Mouse (Mus musculus): ENCODE measurements around the gene Ptgds. TPM values are rescaled to one million over a fixed set of nuclear protein-coding genes. Genes with fewer than 3 reads are reported as not detected.

Gene Ptgds
- polyA plus RNA-seq, 1 experiment = 1,863 TPM

DNA sequence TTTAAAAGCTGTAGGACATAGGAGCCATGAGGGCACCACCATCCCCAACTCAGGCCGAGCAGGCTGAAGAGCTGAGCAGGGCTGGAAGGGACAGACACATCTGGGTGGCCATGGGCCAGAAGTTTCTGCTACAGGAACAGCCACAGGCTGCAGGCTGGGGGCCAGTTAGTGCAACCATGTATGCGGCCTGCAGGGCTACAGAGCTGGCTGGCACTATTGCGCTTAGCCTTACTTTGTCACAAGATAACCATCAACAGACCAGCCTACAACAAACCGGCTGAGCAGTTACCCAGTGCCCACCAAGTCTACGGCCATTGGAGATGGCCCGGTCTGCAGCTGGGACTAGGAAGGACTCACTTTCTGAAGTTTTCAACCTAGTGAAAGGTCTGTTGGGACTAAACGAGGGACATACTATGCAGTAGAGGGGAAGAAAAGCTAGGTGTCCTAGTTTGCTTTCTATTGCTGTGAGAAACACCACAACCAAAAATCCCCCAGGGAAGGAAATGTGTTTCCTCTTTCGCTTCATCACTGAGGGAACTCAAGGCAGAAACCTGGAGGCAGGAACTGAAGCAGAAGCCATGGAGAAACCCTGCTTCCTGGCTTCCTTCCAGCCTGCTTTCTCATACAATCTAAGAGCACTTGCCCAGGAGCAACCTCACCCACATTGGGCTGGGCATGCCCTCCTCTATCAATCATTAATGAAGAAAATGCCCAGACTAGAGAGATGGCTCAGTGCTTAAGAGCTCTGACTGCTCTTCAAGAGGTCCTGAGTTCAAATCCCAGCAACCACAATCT lies 18.8 kb downstream of the Ptgds start:
- DNase-seq (ENCODE audit: low read depth) = no peak

DNA sequence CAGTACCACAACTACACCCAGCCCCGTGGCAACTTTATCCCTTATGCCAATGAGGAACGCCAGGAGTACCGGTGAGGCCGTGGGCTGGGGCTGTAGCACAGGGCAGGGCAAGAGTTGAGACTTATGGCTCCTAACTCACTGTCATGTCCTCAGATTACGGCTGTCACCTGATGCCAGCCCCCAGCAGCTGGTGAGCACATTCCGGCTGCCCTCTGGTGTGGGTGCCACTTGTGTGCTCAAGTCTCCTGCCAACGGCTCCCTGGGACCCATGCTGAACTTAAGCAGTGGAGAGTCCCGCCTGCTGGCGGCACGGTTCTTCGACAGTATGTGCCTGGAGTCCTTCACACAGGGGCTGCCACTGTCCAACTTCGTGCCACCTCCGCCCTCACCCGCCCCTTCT lies 27.2 kb downstream of the Ptgds start:
- DNase-seq (ENCODE audit: low read depth) = no peak

DNA sequence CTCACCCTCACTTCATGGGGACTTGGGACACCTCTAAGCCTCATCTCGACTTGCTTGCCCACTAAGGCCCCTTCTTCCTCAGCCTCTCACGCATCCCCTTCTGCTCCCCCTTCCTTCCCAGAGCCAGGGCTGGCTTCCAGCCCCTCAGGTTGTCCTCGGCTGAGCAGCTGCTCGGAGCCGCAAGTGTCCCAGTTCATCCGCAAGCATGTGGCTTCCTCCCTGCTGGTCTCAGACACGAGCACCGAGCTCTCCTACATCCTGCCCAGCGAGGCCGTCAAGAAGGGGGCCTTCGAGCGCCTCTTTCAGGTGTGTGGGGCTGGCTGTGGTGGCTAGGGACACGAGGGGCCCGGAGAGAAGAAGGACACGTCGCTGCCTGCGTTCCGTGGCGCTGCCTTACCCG lies 28.8 kb downstream of the Ptgds start:
- no peak for DNase-seq (ENCODE audit: low read depth)

DNA sequence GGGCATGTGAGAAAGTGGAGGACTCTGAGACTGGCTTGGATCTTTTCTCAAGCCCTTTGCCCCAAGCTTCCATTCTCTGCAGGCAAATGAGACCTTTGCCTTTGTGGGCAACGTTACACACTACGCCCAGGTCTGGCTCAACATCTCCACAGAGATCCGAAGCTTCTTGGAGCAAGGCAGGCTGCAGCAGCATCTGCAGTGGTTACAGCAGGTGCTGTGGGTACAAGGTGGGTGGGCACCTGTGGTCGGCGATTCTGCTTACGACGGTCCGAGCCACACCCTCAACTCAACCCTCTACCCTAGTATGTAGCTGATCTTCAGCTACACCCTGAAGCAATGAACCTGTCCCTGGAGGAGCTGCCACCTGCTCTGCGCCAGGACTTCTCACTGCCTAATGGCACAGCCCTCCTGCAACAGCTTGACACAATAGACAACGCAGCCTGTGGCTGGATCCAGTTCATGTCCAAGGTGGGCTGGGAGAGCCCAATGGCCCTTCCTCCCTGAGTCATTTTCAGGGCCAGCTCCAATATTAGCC lies 33.5 kb downstream of the Ptgds start:
- no peak for DNase-seq (ENCODE audit: low read depth)

DNA sequence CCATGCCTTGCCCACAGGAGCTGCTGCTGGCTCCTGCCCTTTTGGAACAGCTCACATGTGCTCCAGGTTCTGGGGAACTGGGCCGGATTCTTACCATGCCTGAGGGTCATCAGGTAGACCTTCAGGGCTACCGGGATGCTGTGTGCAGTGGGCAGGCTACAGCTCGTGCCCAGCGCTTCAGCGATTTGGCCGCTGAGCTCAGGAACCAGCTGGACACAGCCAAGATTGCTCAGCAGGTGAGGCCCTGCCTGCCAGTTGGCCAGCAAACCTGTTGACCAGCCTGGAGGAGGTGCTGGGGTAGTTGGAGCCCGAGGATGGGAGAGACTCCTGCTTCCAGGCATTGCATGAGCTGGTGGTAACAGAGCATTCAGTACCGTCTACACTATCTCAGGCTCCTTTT lies 35.6 kb downstream of the Ptgds start:
- DNase-seq (ENCODE audit: low read depth) = no peak

DNA sequence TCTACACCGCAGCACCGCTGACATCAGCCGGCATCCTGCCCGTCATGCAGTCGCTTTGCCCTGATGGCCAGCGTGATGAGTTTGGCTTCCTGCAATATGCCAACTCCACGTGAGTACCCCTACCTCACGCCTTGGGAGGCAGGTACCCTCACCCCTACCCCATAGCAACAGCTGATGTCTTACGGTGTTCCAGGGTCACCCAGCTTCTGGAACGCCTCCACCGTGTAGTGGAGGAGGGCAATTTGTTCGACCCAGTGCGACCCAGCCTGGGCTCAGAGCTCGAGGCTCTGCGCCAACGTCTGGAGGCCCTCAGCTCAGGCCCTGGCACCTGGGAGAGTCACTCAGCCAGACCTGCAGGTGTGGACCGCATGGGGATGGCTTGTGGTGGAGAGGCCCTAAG lies 36.7 kb downstream of the Ptgds start:
- DNase-seq (ENCODE audit: low read depth) = no peak

DNA sequence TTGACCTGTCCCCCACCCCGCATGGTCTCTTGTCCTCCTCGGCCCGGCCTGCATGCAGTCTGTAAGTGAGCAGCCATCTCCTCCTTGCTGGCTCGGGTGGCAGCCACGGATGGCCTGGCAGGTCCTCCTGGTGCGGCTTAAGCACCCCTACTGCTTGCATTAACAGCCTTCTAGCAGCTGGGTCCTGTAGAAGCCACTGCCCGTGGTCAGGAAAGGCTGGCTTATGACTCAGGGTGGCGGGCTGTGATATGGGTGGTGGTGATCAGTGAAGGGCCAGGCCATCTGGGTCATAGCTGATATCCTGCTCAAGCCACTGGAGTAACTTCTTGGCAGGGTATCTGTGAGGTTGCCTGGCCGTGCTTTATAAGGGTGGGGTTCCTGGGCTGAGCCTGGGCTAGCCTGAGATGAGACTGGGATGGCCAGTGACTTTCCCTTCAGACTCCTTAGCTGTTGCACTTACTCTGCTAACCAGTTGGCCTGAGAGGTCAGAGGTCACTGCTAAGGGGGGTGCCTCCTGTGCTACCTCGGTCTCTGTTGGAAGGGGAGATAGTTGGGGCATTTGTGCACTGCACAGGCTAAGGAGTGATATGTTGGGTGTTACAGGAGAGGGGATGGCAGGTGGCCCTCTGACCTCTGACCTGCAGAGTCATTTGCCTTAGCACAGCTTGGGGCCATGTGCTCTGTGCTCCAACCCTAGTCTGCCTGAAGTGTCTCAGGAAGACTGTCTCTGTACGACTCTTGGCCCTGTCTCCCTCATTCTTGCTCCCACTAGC lies 37.3 kb downstream of the Ptgds start:
- DNase-seq (ENCODE audit: low read depth) = no peak

DNA sequence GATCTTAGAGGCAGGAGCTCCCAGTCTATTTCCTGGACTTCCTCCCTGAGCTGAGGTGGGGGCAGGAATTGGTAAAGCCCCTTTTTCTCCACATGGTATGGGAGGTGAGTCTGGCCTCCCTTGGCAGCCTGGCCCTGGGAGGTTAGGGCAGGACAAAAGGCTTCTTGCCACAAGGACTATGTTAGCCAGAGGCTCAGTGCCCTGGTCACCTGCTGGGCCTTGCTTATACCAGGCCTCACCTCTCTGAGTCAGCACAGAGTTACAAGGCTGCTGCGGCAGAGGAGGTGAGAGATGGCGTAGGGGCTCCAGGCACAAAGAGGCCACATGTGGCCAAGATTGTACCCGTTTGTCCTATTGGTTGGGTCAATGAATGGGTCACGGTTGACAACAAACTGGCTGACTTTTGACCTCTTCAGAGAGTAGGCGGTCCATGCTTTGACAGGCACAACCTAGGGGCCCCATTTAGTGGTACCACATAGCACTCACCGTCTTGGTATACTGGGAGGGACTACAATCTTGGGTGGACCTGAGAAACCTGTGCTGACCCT lies 38.5 kb downstream of the Ptgds start:
- DNase-seq (ENCODE audit: low read depth) = no peak

DNA sequence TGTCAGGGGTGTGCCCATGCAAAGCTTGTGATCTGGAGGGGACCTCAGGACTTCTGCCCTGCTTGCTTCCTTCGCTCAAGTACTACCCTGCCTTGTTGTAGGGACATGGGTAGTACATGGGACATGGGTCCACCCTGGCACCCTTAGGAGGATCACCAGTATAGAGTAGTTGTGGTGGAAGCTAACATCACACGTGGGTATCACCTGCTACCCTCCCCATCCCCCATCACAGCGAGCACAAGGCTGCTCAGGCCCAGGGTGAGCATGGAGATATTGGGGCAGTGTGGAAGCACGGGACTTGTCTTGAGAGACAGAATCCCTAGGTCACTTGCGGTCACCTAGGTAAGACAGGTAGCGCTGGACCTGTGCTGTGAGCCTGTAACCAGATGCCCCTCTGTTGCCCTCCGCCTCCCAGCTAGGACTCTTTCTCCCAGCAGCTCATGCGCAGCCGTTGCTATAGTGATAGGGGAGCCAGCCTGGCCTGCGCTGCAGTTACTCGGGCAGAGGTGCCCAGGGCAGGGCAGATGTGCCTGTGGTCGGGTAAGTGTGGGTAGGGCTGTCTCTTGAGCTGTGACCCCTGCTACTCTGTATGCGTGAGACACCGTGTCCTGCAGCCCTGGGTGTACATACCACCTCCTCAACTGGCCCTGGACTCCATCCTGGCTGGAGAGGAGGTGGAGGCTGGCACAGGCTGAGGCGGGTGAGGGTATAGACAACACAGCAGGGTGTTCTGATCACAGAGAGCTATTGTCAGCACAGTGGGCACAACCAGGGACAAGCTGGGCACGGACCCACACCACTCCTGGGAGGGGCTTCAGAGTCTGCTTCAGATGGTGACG lies 39.2 kb downstream of the Ptgds start:
- DNase-seq (ENCODE audit: low read depth) = no peak

DNA sequence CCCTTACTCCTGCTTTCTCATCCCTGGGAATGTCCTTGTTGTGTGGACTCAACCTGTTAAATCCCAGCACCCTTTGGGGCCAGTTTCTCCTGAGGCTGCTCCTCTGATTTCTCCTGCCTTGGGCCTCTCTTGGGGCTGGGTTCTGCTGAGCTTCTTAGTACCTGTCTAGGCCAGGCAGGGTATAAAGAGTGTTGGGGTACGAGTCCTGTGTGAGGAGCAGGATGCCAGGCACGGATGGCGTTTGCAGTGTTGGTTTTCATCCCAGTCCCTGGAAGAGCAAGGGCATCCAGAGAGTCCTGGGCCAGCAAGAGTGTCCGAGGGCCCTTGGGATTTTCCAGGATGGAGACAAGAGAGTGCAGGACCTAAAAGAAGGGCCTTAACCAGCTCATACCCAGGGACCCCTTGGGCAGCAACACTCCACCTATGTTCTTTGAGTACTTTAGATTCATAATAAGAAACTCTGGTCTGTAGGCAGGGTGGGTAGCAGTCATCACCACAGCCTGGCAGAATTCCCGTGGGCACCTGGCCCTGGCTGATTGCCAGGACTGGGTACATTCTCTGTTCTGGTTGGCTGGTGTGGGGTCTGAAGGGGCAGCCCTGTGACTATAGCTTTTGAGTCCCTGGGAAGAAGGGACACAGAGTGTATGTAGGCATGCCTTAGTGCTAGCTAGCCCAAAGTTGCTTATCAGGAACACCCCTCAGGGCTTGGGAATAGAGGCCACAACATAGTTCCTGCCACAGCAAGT lies 40.2 kb downstream of the Ptgds start:
- DNase-seq (ENCODE audit: low read depth) = no peak

DNA sequence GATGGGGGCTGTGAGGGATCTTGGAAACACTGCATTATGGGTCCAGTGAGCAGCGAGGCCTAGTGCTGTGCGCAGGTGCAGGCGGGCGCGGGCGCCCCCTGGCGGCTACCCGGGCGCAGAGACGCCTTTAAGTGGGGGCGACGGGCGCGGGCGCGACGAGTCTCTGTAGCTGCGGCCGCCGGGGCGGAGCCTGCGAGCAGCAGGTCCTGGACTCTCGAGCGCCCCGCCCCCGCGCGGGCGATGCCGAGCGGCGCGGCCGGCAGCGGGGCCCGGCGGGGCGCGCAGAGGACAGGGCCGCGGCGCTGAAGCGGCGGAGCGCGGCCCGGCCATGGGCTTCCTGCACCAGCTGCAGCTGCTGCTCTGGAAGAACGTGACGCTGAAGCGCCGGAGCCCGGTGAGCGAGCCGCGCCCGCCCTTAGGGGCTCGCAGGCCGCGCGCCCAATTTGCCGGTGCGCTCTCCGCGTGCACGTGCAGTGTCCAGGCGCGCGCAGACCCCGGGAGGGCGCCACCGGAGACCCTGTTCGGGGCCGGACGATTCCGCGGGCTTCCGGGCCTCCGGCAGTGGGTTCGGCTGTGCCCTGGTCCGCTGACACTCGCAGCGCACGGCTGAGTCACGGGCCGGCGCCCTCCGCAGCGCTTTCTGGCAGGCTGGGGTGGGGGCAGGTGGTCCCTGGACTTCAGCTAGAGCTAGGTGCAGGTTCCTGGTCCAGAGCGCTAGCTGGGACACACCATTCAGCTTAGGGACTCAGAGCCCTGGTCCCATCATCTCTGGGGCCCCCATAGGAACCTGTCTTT lies 41.2 kb downstream of the Ptgds start, which contains the start of gene Abca2:
Gene Abca2, plus strand, starts transcription at position 262 of the 795 bp plus-strand sequence.
- no peak for DNase-seq (ENCODE audit: low read depth)

DNA sequence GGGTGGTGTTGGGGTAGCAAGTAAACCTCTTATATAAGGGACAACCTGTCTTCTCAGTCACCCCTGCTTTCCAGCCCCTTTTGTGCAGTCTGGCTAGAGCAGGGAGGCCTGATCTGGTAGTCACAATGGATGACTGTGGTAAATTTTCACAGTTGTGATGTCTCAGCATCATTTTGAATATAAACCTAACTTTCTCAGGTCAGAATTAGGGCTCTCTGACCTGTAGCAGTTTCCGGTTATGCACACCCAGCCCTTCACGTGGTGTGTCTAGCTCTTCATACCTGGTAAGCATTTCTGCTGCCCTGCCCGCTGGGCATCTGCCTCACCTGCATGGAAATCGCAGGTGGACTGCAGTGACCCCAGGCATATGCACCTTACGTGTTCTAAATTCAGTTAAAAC lies 42.6 kb downstream of the Ptgds start:
- no peak for DNase-seq (ENCODE audit: low read depth)

DNA sequence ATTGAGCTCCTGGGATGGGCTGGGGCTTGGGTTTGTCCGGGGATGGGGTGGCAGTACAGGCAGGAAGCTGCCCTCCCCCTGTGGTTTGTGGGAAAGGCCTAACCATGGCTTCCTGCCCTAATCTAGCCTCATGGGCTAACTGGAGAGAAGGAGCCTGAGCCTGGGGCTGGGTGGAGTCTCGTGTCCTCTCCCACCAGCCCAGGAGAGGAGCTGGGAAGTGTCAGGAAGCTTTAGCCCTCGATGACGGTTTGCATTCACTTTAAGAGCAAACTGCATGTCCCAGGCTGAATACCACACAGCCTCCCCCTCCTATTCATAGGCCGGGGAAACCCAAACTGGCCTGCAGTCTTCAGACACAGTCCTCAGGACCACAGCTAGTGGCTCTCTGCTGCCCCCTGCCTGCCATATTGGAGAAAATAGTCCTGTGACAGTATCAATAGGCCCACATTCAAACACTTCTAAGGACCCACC lies 43.1 kb downstream of the Ptgds start:
- DNase-seq (ENCODE audit: low read depth) = no peak

DNA sequence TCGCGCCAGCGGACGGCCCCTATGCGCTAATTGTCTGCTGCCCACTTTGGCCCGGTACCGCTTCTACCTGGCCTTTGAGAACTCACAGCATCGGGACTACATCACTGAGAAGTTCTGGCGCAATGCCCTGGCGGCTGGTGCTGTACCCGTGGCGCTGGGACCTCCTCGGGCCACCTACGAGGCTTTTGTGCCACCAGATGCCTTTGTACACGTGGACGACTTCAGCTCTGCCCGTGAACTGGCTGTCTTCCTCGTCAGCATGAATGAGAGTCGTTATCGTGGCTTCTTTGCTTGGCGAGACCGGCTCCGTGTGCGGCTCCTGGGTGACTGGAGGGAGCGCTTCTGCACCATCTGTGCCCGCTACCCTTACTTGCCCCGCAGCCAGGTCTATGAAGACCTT lies 44.4 kb downstream of the Ptgds start:
- DNase-seq (ENCODE audit: low read depth) = no peak

DNA sequence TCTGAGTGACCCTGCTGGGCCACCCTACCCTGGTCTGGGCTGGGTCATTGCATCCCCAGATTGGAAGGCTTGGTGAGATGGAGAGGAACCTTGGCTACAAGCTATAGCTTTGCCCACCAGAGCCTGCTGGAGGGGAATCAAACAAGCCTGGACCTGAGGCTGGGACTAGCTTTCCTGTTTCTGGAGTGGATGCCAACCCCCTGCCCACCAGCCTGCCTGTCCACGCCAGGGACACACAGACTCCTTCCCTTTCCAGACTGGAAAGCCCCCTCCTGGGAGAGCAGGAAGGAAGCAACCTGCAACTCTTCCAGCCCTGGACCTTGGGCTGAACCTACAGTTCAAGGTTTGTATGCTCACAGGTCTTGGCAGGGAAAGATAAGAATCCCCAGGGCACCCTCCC lies 46.2 kb downstream of the Ptgds start:
- no peak for DNase-seq (ENCODE audit: low read depth)

DNA sequence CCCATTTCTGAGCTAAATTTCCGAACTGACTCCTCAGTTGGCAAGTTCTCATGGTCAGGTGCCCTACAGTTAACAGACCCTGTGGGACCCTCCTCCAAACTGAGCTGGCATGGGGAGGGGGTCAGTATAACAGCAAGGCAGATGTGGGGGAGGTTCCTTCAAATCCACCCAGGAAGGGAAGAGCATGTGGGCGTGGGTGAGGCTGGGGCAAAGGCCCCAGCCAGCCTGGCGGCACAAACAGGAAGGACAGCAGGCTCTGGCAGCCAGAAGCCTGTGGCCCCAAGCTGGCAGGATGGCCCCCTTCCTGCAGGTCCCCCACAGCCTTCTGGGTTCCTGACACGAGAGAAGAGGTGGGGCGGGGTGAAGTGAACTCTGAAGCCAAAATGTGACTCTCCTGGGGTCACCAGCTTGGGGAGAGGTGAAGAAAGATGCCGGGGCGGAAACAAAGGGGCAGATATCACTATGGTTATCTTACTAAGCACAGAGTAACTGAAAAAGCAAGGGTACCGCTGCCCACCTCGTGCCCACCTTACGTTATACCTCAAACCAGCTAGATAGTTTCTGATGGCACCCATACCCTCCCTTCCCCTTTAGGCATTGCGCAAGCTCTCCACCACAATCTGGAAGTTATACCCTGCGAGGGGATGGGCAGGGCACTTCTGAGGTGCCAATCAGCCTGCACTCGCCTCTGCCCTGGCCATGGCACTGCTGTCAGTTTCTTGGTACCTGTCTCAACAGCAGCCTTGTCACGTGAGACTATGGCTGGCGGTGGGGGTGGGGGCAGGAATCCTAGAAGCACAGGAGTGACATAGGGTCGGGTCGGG lies 47.0 kb downstream of the Ptgds start, which contains the start of gene Fut7:
Gene Fut7, plus strand, starts transcription at position 681 of the 824 bp plus-strand sequence.
- DNase-seq (ENCODE audit: low read depth) = no peak

DNA sequence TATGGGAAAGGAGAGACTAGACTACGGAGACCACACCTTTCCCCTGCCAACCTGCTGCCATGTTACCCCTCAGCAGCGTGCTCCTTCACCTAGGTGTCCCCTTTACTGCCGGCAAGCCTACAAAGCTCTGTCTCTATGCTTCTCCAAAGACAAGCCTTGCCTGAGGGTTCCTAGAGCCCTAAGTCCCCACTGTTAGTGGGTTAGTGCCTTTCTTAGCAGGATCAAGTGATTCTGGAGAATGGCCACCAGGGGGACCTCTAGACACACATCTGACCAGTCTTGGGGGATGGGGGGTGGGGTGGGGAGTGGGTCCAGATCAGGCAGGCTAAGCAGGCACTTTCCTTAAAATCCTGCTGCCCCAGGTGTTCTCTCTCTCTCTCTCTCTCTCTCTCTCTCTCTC lies 48.0 kb downstream of the Ptgds start:
- DNase-seq (ENCODE audit: low read depth) = no peak

DNA sequence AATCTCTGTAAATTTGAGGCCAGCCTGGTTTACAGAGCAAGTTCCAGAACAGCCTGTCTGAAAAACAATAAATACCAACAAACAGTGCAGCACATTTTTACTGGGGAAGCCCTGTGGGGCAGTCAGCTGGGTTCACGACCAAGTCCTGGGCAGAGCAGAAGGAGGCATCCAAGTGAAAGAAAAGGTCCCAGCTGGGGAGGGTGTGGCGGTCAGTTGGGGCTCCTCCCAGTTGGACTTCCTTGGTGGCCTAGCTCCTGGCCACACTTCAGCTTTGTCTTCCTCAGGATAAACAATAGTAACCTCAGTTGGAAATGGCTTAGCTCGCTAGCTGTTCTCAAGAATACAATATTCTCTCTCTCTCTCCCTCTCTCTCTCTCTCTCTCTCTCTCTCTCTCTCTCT lies 52.4 kb downstream of the Ptgds start:
- no peak for DNase-seq (ENCODE audit: low read depth)
